Mouse (Mus musculus): ENCODE results near the gene Rnaseh2b. TPM values are rescaled to one million over a fixed set of nuclear protein-coding genes. Genes with fewer than 3 reads are reported as not detected.

Gene Rnaseh2b
- polyA plus RNA-seq, 1 experiment from 2014 or later = 70.4 TPM

- no peak overlapping the region for H3K9ac ChIP-seq (ENCODE audit: low read length)
- H3K9me3 ChIP-seq (ENCODE audit: control insufficient read depth, low read length) = no peaks in the 10 kb centered on the region
- ATAC-seq (ENCODE audit: insufficient number of reproducible peaks, insufficient read depth, low FRiP score, low read depth) = no peak
- 83% methylated on average over 2 of the region's 2 CpGs for WGBS
- no peak overlapping the region for H3K4me3 ChIP-seq (ENCODE audit: control insufficient read depth in 1 of 2, insufficient read depth in 1 of 2, low read depth in 1 of 2, low read length in 2 of 2)
- no peaks in the 10 kb centered on the region for H3K27me3 ChIP-seq (ENCODE audit: control insufficient read depth, insufficient read depth, low read length)
- H3K4me1 ChIP-seq (ENCODE audit: control insufficient read depth in 2 of 2, insufficient read depth in 2 of 2, low read length in 2 of 2) = peaks cover 0 to 2% of the 10 kb centered on the region in 2 experiments; a peak in 1 of 4 replicates
- no peak overlapping the region for H3K27ac ChIP-seq (replicated peaks in 1 of 2; ENCODE audit: control insufficient read depth in 1 of 2, insufficient read depth in 1 of 2, low read depth in 2 of 2, low read length in 2 of 2)
- no peak overlapping the region for H3K4me2 ChIP-seq (ENCODE audit: low read length)
- peaks cover 55% of the 10 kb centered on the region for H3K36me3 ChIP-seq (ENCODE audit: control insufficient read depth, insufficient read depth, low read length)
Observed at GRCm38 (mm10) chr14:62363774-62364173, 71.4 kb downstream of the Rnaseh2b start.

GRCm38 (mm10) chr14:62370819-62371218, 78.4 kb downstream of the Rnaseh2b start:
- no peak for ATAC-seq (ENCODE audit: insufficient number of reproducible peaks, insufficient read depth, low FRiP score, low read depth)
- 64% methylated on average over 6 of the region's 6 CpGs for WGBS
- H3K27ac ChIP-seq (replicated peaks in 1 of 2; ENCODE audit: control insufficient read depth in 1 of 2, insufficient read depth in 1 of 2, low read depth in 2 of 2, low read length in 2 of 2) = no peak overlapping the region; a peak in 1 of 4 replicates

GRCm38 (mm10) chr14:62374001-62374400, 81.6 kb downstream of the Rnaseh2b start:
- Histone ChIP-seq H3K27me3 (ENCODE audit: control insufficient read depth, insufficient read depth, low read length) (no peaks in the 10 kb centered on the region), H3K4me2 (ENCODE audit: low read length) (peak overlapping the region; percentile 36), H3K9ac (ENCODE audit: low read length) (0 out of 2 replicates have a peak overlapping the region, but pooled peaks have one; percentile 2), H3K9me3 (ENCODE audit: control insufficient read depth, low read length) (no peaks in the 10 kb centered on the region), H3K27ac (replicated peaks in 1 of 2; ENCODE audit: control insufficient read depth in 1 of 2, insufficient read depth in 1 of 2, low read depth in 2 of 2, low read length in 2 of 2) (peak overlapping the region; percentile 32 to 68; a peak in 3 of 4 replicates), H3K4me3 (ENCODE audit: control insufficient read depth in 1 of 2, insufficient read depth in 1 of 2, low read depth in 1 of 2, low read length in 2 of 2) (no peak overlapping the region), H3K4me1 (ENCODE audit: control insufficient read depth in 2 of 2, insufficient read depth in 2 of 2, low read length in 2 of 2) (peaks cover 15 to 41% of the 10 kb centered on the region in 2 experiments), H3K36me3 (ENCODE audit: control insufficient read depth, insufficient read depth, low read length) (0 out of 2 replicates have a peak, but pooled peaks cover 6% of the 10 kb centered on the region)
- ATAC-seq (ENCODE audit: insufficient number of reproducible peaks, insufficient read depth, low FRiP score, low read depth) = no peak
- 30% methylated on average over 10 of the region's 10 CpGs for WGBS

More at GRCm38 (mm10) chr14:62370819-62371218, 78.4 kb downstream of the Rnaseh2b start:
- Histone ChIP-seq H3K9me3 (ENCODE audit: control insufficient read depth, low read length) (no peaks in the 10 kb centered on the region), H3K4me3 (ENCODE audit: control insufficient read depth in 1 of 2, insufficient read depth in 1 of 2, low read depth in 1 of 2, low read length in 2 of 2) (no peak overlapping the region), H3K9ac (ENCODE audit: low read length) (no peak overlapping the region), H3K27me3 (ENCODE audit: control insufficient read depth, insufficient read depth, low read length) (no peaks in the 10 kb centered on the region), H3K36me3 (ENCODE audit: control insufficient read depth, insufficient read depth, low read length) (peaks cover 21% of the 10 kb centered on the region), H3K4me2 (ENCODE audit: low read length) (no peak overlapping the region), H3K4me1 (ENCODE audit: control insufficient read depth in 2 of 2, insufficient read depth in 2 of 2, low read length in 2 of 2) (peaks cover 9 to 31% of the 10 kb centered on the region in 2 experiments)

GRCm38 (mm10) chr14:62375694-62376093, 83.3 kb downstream of the Rnaseh2b start:
- peak overlapping the region; percentile 68 to 89 for H3K27ac ChIP-seq (replicated peaks in 1 of 2; ENCODE audit: control insufficient read depth in 1 of 2, insufficient read depth in 1 of 2, low read depth in 2 of 2, low read length in 2 of 2)
- peaks cover 15 to 37% of the 10 kb centered on the region in 2 experiments for H3K4me1 ChIP-seq (ENCODE audit: control insufficient read depth in 2 of 2, insufficient read depth in 2 of 2, low read length in 2 of 2)
- H3K9me3 ChIP-seq (ENCODE audit: control insufficient read depth, low read length) = no peaks in the 10 kb centered on the region
- ATAC-seq (ENCODE audit: insufficient number of reproducible peaks, insufficient read depth, low FRiP score, low read depth) = peak; percentile 85
- H3K4me2 ChIP-seq (ENCODE audit: low read length) = no peak overlapping the region
- H3K9ac ChIP-seq (ENCODE audit: low read length) = no peak overlapping the region
- H3K4me3 ChIP-seq (ENCODE audit: control insufficient read depth in 1 of 2, insufficient read depth in 1 of 2, low read depth in 1 of 2, low read length in 2 of 2) = no peak overlapping the region
- H3K36me3 ChIP-seq (ENCODE audit: control insufficient read depth, insufficient read depth, low read length) = no peaks in the 10 kb centered on the region
- no peaks in the 10 kb centered on the region for H3K27me3 ChIP-seq (ENCODE audit: control insufficient read depth, insufficient read depth, low read length)

GRCm38 (mm10) chr14:62376115-62376514, 83.7 kb downstream of the Rnaseh2b start:
- H3K36me3 ChIP-seq (ENCODE audit: control insufficient read depth, insufficient read depth, low read length) = no peaks in the 10 kb centered on the region

GRCm38 (mm10) chr14:62379391-62379790, 87.0 kb downstream of the Rnaseh2b start:
- WGBS = 87% methylated on average over 2 of the region's 2 CpGs
- Histone ChIP-seq H3K27ac (replicated peaks in 1 of 2; ENCODE audit: control insufficient read depth in 1 of 2, insufficient read depth in 1 of 2, low read depth in 2 of 2, low read length in 2 of 2) (no peak overlapping the region), H3K4me2 (ENCODE audit: low read length) (no peak overlapping the region), H3K36me3 (ENCODE audit: control insufficient read depth, insufficient read depth, low read length) (no peaks in the 10 kb centered on the region), H3K9ac (ENCODE audit: low read length) (no peak overlapping the region), H3K27me3 (ENCODE audit: control insufficient read depth, insufficient read depth, low read length) (no peaks in the 10 kb centered on the region), H3K4me3 (ENCODE audit: control insufficient read depth in 1 of 2, insufficient read depth in 1 of 2, low read depth in 1 of 2, low read length in 2 of 2) (no peak overlapping the region), H3K4me1 (ENCODE audit: control insufficient read depth in 2 of 2, insufficient read depth in 2 of 2, low read length in 2 of 2) (peaks cover 9 to 24% of the 10 kb centered on the region in 2 experiments), H3K9me3 (ENCODE audit: control insufficient read depth, low read length) (no peaks in the 10 kb centered on the region)
- no peak for ATAC-seq (ENCODE audit: insufficient number of reproducible peaks, insufficient read depth, low FRiP score, low read depth)

More at GRCm38 (mm10) chr14:62376115-62376514, 83.7 kb downstream of the Rnaseh2b start:
- H3K9me3 ChIP-seq (ENCODE audit: control insufficient read depth, low read length) = no peaks in the 10 kb centered on the region
- peaks cover 15 to 37% of the 10 kb centered on the region in 2 experiments for H3K4me1 ChIP-seq (ENCODE audit: control insufficient read depth in 2 of 2, insufficient read depth in 2 of 2, low read length in 2 of 2)
- ATAC-seq (ENCODE audit: insufficient number of reproducible peaks, insufficient read depth, low FRiP score, low read depth) = peak; percentile 49; the same call in 1 of the 2 replicates
- peak overlapping the region; percentile 68 to 89 for H3K27ac ChIP-seq (replicated peaks in 1 of 2; ENCODE audit: control insufficient read depth in 1 of 2, insufficient read depth in 1 of 2, low read depth in 2 of 2, low read length in 2 of 2)
- 58% methylated on average over 2 of the region's 2 CpGs for WGBS
- no peak overlapping the region for H3K9ac ChIP-seq (ENCODE audit: low read length)
- H3K4me2 ChIP-seq (ENCODE audit: low read length) = no peak overlapping the region
- H3K4me3 ChIP-seq (ENCODE audit: control insufficient read depth in 1 of 2, insufficient read depth in 1 of 2, low read depth in 1 of 2, low read length in 2 of 2) = no peak overlapping the region
- H3K27me3 ChIP-seq (ENCODE audit: control insufficient read depth, insufficient read depth, low read length) = no peaks in the 10 kb centered on the region

GRCm38 (mm10) chr14:62380606-62381005, 88.2 kb downstream of the Rnaseh2b start:
- Histone ChIP-seq H3K4me1 (ENCODE audit: control insufficient read depth in 2 of 2, insufficient read depth in 2 of 2, low read length in 2 of 2) (peaks cover 9 to 12% of the 10 kb centered on the region in 2 experiments), H3K27ac (replicated peaks in 1 of 2; ENCODE audit: control insufficient read depth in 1 of 2, insufficient read depth in 1 of 2, low read depth in 2 of 2, low read length in 2 of 2) (no peak overlapping the region), H3K27me3 (ENCODE audit: control insufficient read depth, insufficient read depth, low read length) (no peaks in the 10 kb centered on the region), H3K4me3 (ENCODE audit: control insufficient read depth in 1 of 2, insufficient read depth in 1 of 2, low read depth in 1 of 2, low read length in 2 of 2) (no peak overlapping the region), H3K9me3 (ENCODE audit: control insufficient read depth, low read length) (no peaks in the 10 kb centered on the region), H3K36me3 (ENCODE audit: control insufficient read depth, insufficient read depth, low read length) (no peaks in the 10 kb centered on the region), H3K4me2 (ENCODE audit: low read length) (no peak overlapping the region), H3K9ac (ENCODE audit: low read length) (no peak overlapping the region)
- ATAC-seq (ENCODE audit: insufficient number of reproducible peaks, insufficient read depth, low FRiP score, low read depth) = no peak
- 48% methylated on average over 6 of the region's 6 CpGs for WGBS

- WGBS = 86% methylated on average over 3 of the region's 3 CpGs
- Histone ChIP-seq H3K4me2 (ENCODE audit: low read length) (no peak overlapping the region), H3K9ac (ENCODE audit: low read length) (no peak overlapping the region), H3K9me3 (ENCODE audit: control insufficient read depth, low read length) (no peaks in the 10 kb centered on the region), H3K27ac (replicated peaks in 1 of 2; ENCODE audit: control insufficient read depth in 1 of 2, insufficient read depth in 1 of 2, low read depth in 2 of 2, low read length in 2 of 2) (no peak overlapping the region), H3K27me3 (ENCODE audit: control insufficient read depth, insufficient read depth, low read length) (no peaks in the 10 kb centered on the region), H3K4me1 (ENCODE audit: control insufficient read depth in 2 of 2, insufficient read depth in 2 of 2, low read length in 2 of 2) (no peaks in the 10 kb centered on the region), H3K36me3 (ENCODE audit: control insufficient read depth, insufficient read depth, low read length) (no peaks in the 10 kb centered on the region), H3K4me3 (ENCODE audit: control insufficient read depth in 1 of 2, insufficient read depth in 1 of 2, low read depth in 1 of 2, low read length in 2 of 2) (no peak overlapping the region)
- ATAC-seq (ENCODE audit: insufficient number of reproducible peaks, insufficient read depth, low FRiP score, low read depth) = no peak
Observed at GRCm38 (mm10) chr14:62383109-62383508, 90.7 kb downstream of the Rnaseh2b start.

Measured in heart, embryonic 14.5 days (tissue).